Mouse (Mus musculus) inflammation-experienced regulatory T-cells, adult 16 weeks (primary cell): ENCODE measurements around the gene Cd8b1. TPM values are rescaled to one million over a fixed set of nuclear protein-coding genes. Genes with fewer than 3 reads are reported as not detected.

Experiments
- polyA plus RNA-seq: library from polyadenylated mRNA; unstranded; fragments of 100-300 nt; shearing (Covaris generic); gene quantifications from one replicate; pipeline ENCODE4 v1.2.1, GENCODE M21; 2017

The Cd8b1 gene
- 19.2 TPM for polyA plus RNA-seq

GRCm38 (mm10) chr6:71322491-71322921 is at the start of gene Cd8b1:
Gene Cd8b1 (plus strand): TSS chr6:71322788.

GRCm38 (mm10) chr6:71321826-71322283 is 733 bp upstream of the Cd8b1 start, which contains the start of gene Smyd1:
Gene Smyd1 (minus strand): TSS chr6:71322233.

DNA sequence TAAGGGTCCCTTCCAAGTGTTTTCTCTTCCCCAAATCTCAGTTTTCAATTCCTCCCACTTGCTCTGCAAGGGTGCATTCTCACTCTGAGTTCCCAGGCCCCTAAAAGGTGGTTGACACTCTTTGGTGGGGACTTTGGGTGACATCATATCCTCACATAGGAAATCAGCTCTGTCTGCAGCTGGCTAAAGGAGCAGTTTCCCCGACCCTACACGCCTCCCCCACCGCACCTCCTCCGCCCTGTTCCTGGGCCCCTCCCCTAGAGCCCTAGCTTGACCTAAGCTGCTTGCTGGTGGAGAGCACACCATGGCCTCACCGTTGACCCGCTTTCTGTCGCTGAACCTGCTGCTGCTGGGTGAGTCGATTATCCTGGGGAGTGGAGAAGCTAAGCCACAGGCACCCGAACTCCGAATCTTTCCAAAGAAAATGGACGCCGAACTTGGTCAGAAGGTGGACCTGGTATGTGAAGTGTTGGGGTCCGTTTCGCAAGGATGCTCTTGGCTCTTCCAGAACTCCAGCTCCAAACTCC is 50.7 kb downstream of the Cd8b1 start, which contains the start of gene Cd8a:
TSS of gene Cd8a (plus strand) at position 179 of the 527 bp plus-strand sequence.

Other genes starting within 250 kb of the Cd8b1 start
- gene Thnsl2, start 178.3 kb upstream of the Cd8b1 start, polyA plus RNA-seq, result 3.4 TPM
- not detected for gene Fabp1, start 123.0 kb upstream of the Cd8b1 start, polyA plus RNA-seq
- 99.4 TPM for gene Krcc1, start 51.1 kb upstream of the Cd8b1 start, polyA plus RNA-seq
- gene Smyd1, start 555 bp upstream of the Cd8b1 start, polyA plus RNA-seq, result not detected
- 1.1 TPM for gene Cd8a, start 50.6 kb downstream of the Cd8b1 start, polyA plus RNA-seq
- 8.0 TPM for gene Rmnd5a, start 117.8 kb downstream of the Cd8b1 start, polyA plus RNA-seq
- 2.5 TPM for gene Rnf103, start 171.1 kb downstream of the Cd8b1 start, polyA plus RNA-seq
- gene Chmp3, start 221.0 kb downstream of the Cd8b1 start, polyA plus RNA-seq, result 84.9 TPM